Mouse (Mus musculus) layer of hippocampus, adult 9-11 months (tissue): ENCODE measurements at regions not wholly inside any gene's neighbourhood (a gene's known extent, or its start where the extent isn't known, plus 50 kb on each side); places are given as distances from the start of the nearest gene placed in this dataset.
A peak's percentile ranks its signal among the peaks of the same experiment; 100 is the strongest.

ENCODE experiments used
- DNase-seq: peaks from one replicate; pipeline ENCODE4 v3.0.0; 2022

DNA sequence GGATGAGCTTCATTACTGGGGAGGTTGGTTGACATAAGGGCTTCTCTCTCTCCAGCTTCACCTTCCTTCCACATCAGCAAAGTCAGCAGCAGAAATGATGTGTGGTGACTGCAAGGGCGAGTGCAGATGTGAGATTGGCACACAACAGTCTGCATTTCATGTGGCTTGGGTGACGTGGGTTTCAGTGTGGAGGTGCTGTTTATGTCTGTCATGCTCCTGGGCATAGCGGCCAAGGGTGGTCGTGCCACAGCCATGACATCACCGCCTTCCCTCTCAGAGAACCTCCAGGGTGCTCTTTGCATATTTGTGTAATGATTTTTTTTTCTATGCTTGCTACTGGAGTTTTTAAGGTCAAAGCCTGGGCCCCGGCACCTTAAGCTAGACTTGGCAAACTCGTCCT is 64.0 kb downstream of the Pthlh start:
- no peak for DNase-seq

DNA sequence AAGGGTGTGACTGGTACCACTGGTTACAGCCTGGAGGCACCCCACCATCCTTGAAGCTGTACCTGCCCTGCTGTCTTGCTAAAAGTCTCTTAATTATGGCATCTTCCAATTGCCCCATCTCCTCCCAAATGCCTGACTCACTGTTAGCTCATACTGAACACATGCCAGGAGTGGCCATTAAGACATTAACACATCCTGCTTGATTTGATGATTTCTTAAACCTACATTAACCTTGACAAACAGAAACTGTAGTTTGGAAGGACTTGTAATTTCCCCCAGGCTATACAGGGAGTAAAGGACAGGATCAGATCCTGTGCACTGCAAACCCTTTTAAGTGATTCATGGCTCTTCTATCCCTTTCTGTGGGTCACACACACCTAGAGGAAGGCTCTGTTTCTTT is 64.6 kb downstream of the Pthlh start:
- no peak for DNase-seq

DNA sequence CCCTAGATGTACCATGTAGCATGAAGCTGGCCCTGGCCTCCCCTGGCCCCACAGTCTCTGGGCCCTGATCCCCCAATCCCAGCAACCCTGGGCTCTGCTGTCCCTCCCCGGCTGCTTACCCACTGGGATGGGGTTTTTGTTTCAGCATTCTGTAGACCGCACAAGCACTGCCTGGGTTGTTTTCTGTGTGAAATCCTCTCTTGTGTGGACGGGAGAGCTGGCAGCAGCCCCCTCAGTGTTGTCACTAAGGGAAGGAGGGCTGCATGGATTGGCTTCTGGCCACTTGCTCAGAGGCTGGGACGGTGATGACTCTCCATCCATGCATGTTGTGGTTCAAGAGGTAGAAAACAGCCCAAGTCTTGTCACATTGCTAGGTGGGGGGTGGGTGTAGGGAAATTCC is 67.6 kb downstream of the Pthlh start:
- DNase-seq = no peak

DNA sequence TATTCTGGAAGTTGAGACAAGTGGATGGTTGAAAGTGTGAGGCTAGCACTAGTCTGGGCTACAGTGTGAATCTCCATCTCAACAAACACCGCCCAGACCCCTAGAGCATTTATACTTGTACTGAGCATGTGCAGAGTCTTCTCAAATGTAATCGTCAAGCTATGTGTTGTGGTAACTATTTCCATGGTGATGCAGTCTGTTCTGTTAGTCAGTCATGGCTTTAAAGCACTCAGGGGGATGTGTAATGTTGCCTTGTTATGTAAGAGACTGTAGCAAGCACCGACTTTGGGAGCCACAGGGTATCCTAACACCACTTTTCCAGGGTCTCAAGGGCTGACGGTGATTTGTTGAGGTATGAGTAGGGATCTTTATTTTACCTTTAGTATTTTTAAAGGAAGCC is 68.7 kb downstream of the Pthlh start:
- peak; percentile 4 for DNase-seq

DNA sequence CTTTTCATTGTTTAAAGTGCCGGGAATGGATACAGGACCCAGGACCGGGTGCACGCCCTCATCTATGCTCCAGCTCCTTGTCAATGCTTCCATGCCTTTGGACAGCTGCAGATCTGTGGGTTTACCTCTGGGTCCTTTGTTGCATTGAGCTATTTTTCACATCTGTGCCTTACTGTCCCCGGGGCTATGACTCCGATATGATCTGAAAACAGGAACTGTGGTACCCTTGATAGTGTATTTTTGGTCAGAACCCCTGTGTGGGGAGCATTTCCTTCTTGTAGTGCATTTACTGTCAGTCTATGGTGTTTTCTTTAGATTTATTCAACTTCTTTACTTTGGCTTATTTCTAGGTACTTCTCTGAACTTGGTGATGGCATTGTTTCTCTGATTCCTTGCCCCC is 76.3 kb downstream of the Pthlh start:
- no peak for DNase-seq

DNA sequence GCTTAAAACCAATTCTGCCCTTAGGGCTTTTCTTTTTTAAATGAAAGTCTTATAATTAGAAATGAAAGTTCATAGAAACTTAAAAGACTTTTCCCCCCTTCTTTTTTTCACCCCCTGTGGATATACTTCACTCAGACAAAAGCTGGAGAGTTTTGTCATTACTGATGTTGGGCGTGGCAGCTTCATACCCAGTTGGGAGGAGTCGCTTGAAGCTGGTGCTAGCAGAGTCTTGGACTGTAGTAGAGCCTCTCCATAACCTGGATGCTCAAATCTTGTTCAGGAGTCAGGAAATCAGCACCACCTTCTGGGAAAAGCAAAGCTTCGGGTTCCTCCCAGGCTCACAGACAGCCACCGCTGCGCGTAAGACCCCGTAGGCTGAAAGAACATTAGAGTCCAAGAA is 85.7 kb downstream of the Pthlh start:
- no peak for DNase-seq

DNA sequence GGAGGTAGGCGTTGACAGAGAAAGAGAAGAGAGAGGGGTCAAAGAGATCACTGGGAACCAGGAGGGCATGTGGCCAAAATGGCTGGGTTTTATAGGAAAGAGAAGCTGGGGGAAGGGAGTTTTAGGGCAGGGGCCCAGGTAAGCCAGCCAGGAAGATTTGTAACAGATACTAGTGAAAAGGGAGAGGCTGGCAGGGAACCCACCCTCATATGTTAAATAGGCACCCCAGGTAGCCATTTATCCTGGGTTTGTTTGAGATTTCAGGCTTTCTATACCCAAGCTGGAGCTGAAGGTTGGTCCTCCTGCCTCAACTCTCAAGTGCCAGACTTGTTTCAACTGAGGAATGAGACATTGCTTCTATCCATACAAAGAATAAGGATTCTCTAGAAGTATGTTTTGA is 85.0 kb downstream of the Klhl42 start:
- no peak for DNase-seq
